In genomic region chr10:62316467-62316866, GRCm38 (mm10) we compare ENCODE assay signal across 19 mouse cellular contexts.
A peak's percentile ranks its signal among the peaks of the same experiment; 100 is the strongest.
DNase-seq lines count a peak whose midpoint lies in the region; ATAC-seq and TF ChIP-seq lines count a peak whose summit lies in the region.
"Had no signal": no experiment of that assay in that cellular context is flagged by ENCODE, and none has a peak within 500 bp of the region (broad histone marks: within the 10 kb centered on the region; RNA-seq: fewer than 3 reads in every experiment).

No protein-coding gene starts in this region.

- no peak for TF ChIP-seq POLR2A in kidney, adult 2 months (IDR thresholded peaks at IDR 0.05; ENCODE audit: low read depth, low read length)

- no peak for ATAC-seq in heart, embryonic 12.5 days (ENCODE audit: insufficient number of reproducible peaks, low FRiP score)
- ATAC-seq in heart, embryonic 11.5 days (replicated peaks; ENCODE audit: insufficient number of reproducible peaks, low FRiP score, low TSS enrichment) = no peak
- ATAC-seq in heart, embryonic 15.5 days (replicated peaks; ENCODE audit: insufficient number of reproducible peaks, insufficient read depth, low FRiP score, low read depth) = no peak
- ATAC-seq: activated CD4-positive, CD25-positive, alpha-beta regulatory T cell, adult 4 months; forebrain, embryonic 13.5 days; forebrain, embryonic 15.5 days; forebrain, postnatal 0 days; Patski had no signal

- H3K4me2 ChIP-seq in heart, embryonic 12.5 days = no peak overlapping the region
- H3K4me2 ChIP-seq in heart, embryonic 11.5 days = no peak overlapping the region
- no peak overlapping the region for H3K4me2 ChIP-seq in heart, embryonic 15.5 days
- H3K4me2 ChIP-seq: embryonic facial prominence, embryonic 12.5 days; forebrain, embryonic 13.5 days; forebrain, embryonic 15.5 days had no signal

- peaks cover 34% of the 10 kb centered on the region for H3K36me3 ChIP-seq in heart, embryonic 12.5 days
- peaks cover 7% of the 10 kb centered on the region; the same call in 1 of the 2 replicates for H3K36me3 ChIP-seq in heart, embryonic 11.5 days (ENCODE audit: control insufficient read depth, insufficient read depth, low read length)
- peaks cover 7% of the 10 kb centered on the region; the same call in 1 of the 2 replicates for H3K36me3 ChIP-seq in heart, embryonic 15.5 days
- H3K36me3 ChIP-seq in kidney, adult 2 months (ENCODE audit: control insufficient read depth, insufficient read depth, low read length) = no peaks in the 10 kb centered on the region
- H3K36me3 ChIP-seq: embryonic facial prominence, embryonic 10.5 days; embryonic facial prominence, embryonic 12.5 days; forebrain, embryonic 15.5 days had no signal

- TF ChIP-seq CTCF in kidney, adult 2 months (conservative IDR thresholded peaks at IDR 0.05; ENCODE audit: insufficient read depth, insufficient read length, low read depth, low read length) = no peak

- WGBS in heart, embryonic 12.5 days = 43% methylated on average over 8 of the region's 8 CpGs
- WGBS in heart, embryonic 11.5 days (ENCODE audit: insufficient replicate concordance) = 56% methylated on average over 8 of the region's 8 CpGs
- WGBS in heart, embryonic 15.5 days = 52% methylated on average over 8 of the region's 8 CpGs
- 57% methylated on average over 8 of the region's 8 CpGs for WGBS in kidney, adult 2 months

- 0 out of 2 replicates have a peak overlapping the region, but pooled peaks have one; percentile 9 for H3K27ac ChIP-seq in heart, embryonic 12.5 days (ENCODE audit: poor library complexity, severe bottlenecking)
- no peak overlapping the region for H3K27ac ChIP-seq in heart, embryonic 11.5 days (ENCODE audit: low read depth, low read length)
- H3K27ac ChIP-seq in heart, embryonic 15.5 days = 0 out of 2 replicates have a peak overlapping the region, but pooled peaks have one; percentile 1
- no peak overlapping the region for H3K27ac ChIP-seq in kidney, adult 2 months (ENCODE audit: insufficient read depth, low read depth, low read length)
- H3K27ac ChIP-seq: embryonic facial prominence, embryonic 12.5 days; forebrain, embryonic 13.5 days; forebrain, embryonic 15.5 days had no signal

- no peak overlapping the region for H3K9ac ChIP-seq in heart, embryonic 12.5 days
- no peak overlapping the region for H3K9ac ChIP-seq in heart, embryonic 11.5 days (ENCODE audit: low read depth, low read length)
- H3K9ac ChIP-seq in heart, embryonic 15.5 days = no peak overlapping the region
- H3K9ac ChIP-seq: embryonic facial prominence, embryonic 12.5 days; forebrain, embryonic 13.5 days; forebrain, embryonic 15.5 days; forebrain, postnatal 0 days had no signal

- H3K27me3 ChIP-seq in heart, embryonic 12.5 days (replicated peaks) = no peaks in the 10 kb centered on the region
- no peaks in the 10 kb centered on the region for H3K27me3 ChIP-seq in heart, embryonic 11.5 days (ENCODE audit: control insufficient read depth, insufficient read depth, low read length)
- H3K27me3 ChIP-seq in heart, embryonic 15.5 days = no peaks in the 10 kb centered on the region
- H3K27me3 ChIP-seq in kidney, adult 2 months (replicated peaks; ENCODE audit: control insufficient read depth, insufficient read depth, low read length) = no peaks in the 10 kb centered on the region
- H3K27me3 ChIP-seq: embryonic facial prominence, embryonic 12.5 days; forebrain, embryonic 13.5 days; forebrain, embryonic 15.5 days; Patski had no signal

- H3K4me1 ChIP-seq in heart, embryonic 12.5 days (replicated peaks) = peaks cover 74% of the 10 kb centered on the region
- H3K4me1 ChIP-seq in heart, embryonic 11.5 days (ENCODE audit: control insufficient read depth, insufficient read depth, low read length) = peaks cover 42% of the 10 kb centered on the region
- peaks cover 54% of the 10 kb centered on the region for H3K4me1 ChIP-seq in heart, embryonic 15.5 days (replicated peaks)
- H3K4me1 ChIP-seq in kidney, adult 2 months (ENCODE audit: control insufficient read depth, insufficient read depth, low read length) = peaks cover 16% of the 10 kb centered on the region

- intact Hi-C loops in heart, postnatal 36 days (cut with DNase I) = no loop called here

- peak; percentile 56 for DNase-seq in cerebellum, adult 9-11 months
- no peak for DNase-seq in cerebellum, postnatal 10 days
- DNase-seq in heart, postnatal 36 days = no peak
- no peak for DNase-seq in kidney, adult 2 months
- DNase-seq: adrenal gland, adult 8-10 months; adrenal gland, postnatal 14 days; adrenal gland, postnatal 36 days; cerebellum, adult 2 months; cerebellum, adult 9-10 months; forebrain, postnatal 0 days had no signal

- no peak overlapping the region for H3K4me3 ChIP-seq in heart, embryonic 12.5 days
- H3K4me3 ChIP-seq in heart, embryonic 11.5 days (ENCODE audit: low read depth, low read length) = no peak overlapping the region
- no peak overlapping the region for H3K4me3 ChIP-seq in heart, embryonic 15.5 days
- no peak overlapping the region for H3K4me3 ChIP-seq in kidney, adult 2 months (ENCODE audit: insufficient read depth, low read depth, low read length)
- H3K4me3 ChIP-seq: embryonic facial prominence, embryonic 10.5 days; embryonic facial prominence, embryonic 12.5 days; forebrain, embryonic 13.5 days; forebrain, embryonic 15.5 days had no signal

- H3K9me3 ChIP-seq in heart, embryonic 12.5 days (replicated peaks) = no peaks in the 10 kb centered on the region
- H3K9me3 ChIP-seq in heart, embryonic 11.5 days (replicated peaks; ENCODE audit: control insufficient read depth, low read length) = no peaks in the 10 kb centered on the region
- no peaks in the 10 kb centered on the region for H3K9me3 ChIP-seq in heart, embryonic 15.5 days (replicated peaks)
- H3K9me3 ChIP-seq: embryonic facial prominence, embryonic 10.5 days; embryonic facial prominence, embryonic 12.5 days; forebrain, embryonic 13.5 days; forebrain, embryonic 15.5 days had no signal

Comparison
In these comparisons a context has a peak if more than half of its experiments do, and no peak if none do; other contexts are left out.
1. H3K27ac ChIP-seq: peak in heart, embryonic 12.5 days (single experiment) and heart, embryonic 15.5 days (single experiment); none in heart, embryonic 11.5 days (single experiment) and kidney, adult 2 months (single experiment).